Mouse (Mus musculus) embryo, embryonic 11.5 days (tissue): ENCODE measurements around the gene Ggnbp2.

Experiments used
- DNase-seq: peaks from one replicate; pipeline ENCODE4 v3.0.0-alpha.2; 2012; ENCODE audit warnings: low read depth, low spot score

Ggnbp2 gene

GRCm38 (mm10) chr11:84826185-84826584 is 44.4 kb downstream of the Ggnbp2 start:
- DNase-seq, result no peak

- DNase-seq, result no peak
Observed at GRCm38 (mm10) chr11:84825261-84825807, 45.3 kb downstream of the Ggnbp2 start.

DNA sequence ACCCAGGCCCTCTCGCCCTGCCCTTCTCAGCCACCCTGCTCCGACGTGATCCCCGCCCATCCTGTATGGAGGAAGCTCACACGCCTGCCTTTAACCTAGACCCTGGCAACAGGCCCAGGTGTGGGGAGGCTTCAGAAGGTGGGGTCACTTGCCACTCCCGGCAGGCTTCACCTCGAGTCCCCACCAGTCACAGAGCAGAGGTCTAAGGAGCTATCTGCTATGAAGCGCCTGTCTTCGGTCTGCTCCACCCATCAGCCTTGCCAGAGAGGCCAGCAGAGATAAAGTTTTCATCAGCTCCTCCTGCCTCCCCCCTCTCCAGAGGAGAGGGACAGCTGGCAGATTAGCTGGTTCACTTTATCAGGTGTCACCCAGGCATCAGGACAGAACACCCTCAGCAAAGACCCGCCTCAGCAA is 47.1 kb downstream of the Ggnbp2 start:
- no peak for DNase-seq

- no peak for DNase-seq
Observed at GRCm38 (mm10) chr11:84822487-84822886, 48.1 kb downstream of the Ggnbp2 start.

- no peak for DNase-seq
Observed at GRCm38 (mm10) chr11:84821131-84821770, 49.4 kb downstream of the Ggnbp2 start.

DNA sequence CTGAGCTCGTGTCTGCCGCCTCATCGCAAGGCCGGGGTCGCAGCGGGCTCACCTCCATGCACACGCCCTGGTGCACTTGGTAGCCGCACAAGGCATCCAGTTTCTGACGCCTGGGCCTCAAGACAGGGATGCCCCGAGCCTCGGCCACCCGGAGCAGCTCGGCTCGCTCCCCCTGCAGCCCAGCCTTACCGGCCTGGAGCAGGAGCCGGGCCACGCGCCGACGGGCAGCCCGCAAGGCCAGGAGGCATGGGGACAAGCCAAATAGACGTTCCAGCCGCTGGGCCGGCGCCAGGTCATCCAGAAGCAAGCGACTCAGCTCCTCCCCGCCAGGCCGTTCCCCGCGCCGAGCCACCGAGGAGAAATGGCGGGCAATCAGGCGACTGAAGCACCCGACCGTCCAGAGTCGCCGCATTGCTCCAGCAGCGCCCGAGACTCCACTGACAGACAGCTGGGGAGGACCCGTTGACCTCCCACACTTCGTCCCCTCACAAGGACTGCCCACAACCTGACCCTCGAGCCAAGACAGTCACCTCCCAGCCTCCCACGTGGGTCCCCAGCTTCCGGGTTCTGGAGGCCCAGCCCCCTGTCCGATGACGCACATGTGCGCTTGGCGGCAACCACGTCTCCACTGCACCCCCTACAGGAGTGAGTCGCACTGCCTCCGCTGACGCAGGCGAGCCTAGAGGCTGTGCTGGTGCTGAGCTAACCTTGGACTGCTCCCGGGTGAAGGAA is 51.5 kb downstream of the Ggnbp2 start, which contains the start of gene Mrm1:
Mrm1 (minus strand) TSS at position 555 of the 732 bp plus-strand sequence.
- DNase-seq, result peak; percentile 85

GRCm38 (mm10) chr11:84818085-84818960 is 52.3 kb downstream of the Ggnbp2 start:
- DNase-seq, result peak; percentile 67

DNA sequence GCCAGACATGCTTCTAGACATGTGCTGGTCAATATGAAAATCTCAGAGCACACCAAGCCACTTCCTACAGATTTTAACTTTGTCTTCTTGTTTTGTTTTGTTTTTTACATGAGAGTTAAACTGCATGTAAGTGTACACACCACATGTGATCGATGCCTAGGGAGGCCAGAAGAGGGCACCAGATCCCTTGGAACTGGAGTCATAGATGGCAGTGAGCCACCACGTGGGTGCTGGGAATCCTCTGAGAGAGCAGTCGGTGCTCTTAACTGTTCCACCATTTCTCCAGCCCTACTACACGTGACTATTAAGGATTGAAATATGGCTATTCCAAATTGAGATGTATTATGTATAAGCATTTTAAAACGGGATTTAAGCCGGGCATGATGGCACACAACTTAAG is 53.3 kb downstream of the Ggnbp2 start:
- no peak for DNase-seq

GRCm38 (mm10) chr11:84813724-84814510 is 56.7 kb downstream of the Ggnbp2 start:
- DNase-seq, result peak; percentile 64

- DNase-seq, result no peak
Observed at GRCm38 (mm10) chr11:84804373-84804772, 66.2 kb downstream of the Ggnbp2 start.

DNA sequence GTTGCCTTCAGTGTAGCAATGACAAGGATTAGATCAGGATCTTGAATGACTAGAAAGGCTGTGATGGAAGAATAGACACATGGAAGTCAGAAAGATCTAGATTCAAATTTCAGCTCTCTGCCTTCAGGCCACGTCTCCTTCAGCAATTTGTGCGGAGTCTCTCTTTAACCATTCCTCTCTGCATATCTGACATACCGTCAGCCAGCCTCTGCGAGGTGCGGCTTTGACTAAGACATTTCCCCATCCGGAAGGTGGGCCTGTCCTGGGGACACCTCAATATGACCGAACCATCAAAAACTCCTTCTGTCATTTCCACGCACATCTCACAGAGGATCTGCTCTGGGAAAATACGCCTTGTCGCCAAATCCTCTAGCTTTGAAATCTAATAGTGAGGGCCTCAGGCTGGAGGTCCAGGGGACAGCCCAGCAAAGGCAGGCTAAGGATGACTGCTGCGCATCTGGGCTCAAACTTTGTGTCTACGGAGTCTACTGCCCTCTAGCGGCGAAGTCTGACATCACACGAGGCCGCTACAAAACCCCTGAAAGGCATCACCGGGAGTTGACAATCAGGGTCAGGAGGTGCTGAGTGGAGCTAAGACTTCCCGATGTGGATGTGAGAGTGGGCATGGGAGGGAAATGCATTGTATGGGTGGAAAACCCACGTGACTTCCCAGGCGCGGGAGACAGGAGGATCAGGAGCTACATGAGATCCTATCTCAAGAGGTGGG is 72.8 kb downstream of the Ggnbp2 start:
- peak; percentile 77 for DNase-seq

DNA sequence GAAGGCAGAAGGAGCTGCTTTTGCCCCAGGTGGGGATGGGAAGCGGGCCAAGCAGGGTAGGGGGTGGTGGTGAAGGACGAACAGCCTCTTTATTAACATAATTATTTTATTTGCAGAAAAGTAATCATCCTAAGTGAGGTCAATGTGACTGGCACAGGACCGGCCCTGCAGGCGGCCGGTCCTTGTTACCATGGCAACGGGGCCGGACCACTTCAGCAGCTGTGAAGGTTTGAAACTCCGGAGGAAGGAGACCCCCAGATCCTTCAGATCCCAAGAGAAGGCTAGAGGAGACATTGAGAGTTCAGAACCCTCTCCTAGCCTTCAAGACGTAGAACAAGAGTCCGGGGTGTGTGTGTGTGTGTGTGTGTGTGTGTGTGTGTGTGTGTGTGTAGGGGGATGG is 73.6 kb downstream of the Ggnbp2 start:
- no peak for DNase-seq

DNA sequence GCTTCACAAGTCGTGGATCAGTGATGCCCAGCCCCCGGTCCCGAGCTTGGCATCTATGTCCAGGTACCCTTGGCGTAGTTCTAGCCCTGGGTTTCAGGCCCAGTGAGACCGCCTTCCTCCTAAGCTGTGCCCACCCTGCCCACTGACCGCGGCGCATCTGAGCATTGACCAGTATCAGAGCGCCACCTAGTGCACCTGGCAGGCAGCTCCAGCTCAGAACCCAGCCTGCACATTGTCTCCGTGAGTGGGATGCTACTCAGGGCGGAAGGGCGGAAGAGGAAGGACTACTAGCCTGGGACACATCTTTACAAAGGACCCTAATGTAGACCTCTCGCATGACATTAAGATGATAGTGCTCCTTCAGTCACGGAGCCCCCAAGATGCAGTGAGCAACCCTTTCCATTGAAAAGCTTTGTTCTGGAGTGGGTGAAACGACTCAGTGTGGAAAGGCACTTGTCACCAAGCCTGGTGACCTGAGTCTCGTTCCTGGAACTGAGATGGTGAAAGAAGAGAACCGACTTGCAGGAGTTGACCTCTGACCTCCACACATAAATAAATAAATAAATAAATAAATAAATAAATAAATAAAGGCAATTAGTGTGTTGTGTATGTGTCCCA is 76.0 kb downstream of the Ggnbp2 start:
- DNase-seq, result peak; percentile 65

GRCm38 (mm10) chr11:84793545-84793944 is 77.1 kb downstream of the Ggnbp2 start:
- no peak for DNase-seq

DNA sequence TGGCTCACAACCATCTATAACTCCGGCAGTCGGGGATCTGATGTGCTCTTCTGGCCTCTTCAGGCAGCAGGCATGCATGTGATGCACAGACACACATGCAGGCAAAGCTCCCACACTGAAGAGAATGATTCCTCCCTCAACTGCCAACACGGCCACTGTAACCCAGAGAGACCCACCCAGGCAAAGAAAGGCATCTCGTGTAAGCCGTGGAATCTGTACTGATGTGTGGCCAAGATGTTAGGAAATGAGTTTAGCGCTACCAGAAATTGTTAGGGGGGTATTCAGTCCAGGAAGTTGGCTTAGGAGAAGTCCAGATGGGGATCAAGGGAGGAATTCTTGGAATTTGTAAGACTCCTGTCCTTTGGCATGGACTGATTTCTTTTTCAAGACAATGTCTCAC is 80.2 kb downstream of the Ggnbp2 start:
- no peak for DNase-seq
